Mouse (Mus musculus): ENCODE results near the gene H3f3a.

GRCm38 (mm10) chr1:180778403-180778754, 35.4 kb downstream of the H3f3a start:
- TF ChIP-seq POLR2AphosphoS2 (IDR thresholded peaks at IDR 0.05; ENCODE audit: insufficient read length, low read depth) (no peak), MAX (IDR thresholded peaks at IDR 0.05; ENCODE audit: low read depth) (no peak), POLR2A (IDR thresholded peaks at IDR 0.05; ENCODE audit: insufficient read length, low read depth) (no peak), MYOG (IDR thresholded peaks at IDR 0.05; ENCODE audit: control insufficient read depth in 1 of 3, insufficient read depth in 1 of 3, insufficient read length in 2 of 3, low read depth in 2 of 3) (no peak), TCF12 (IDR thresholded peaks at IDR 0.05; ENCODE audit: insufficient read depth, poor library complexity, severe bottlenecking) (no peak), E2F4 (IDR thresholded peaks at IDR 0.05; ENCODE audit: insufficient read depth) (no peak)

All from myocyte (in vitro differentiated cells).